Mouse (Mus musculus) MEL (cell line): Measurements from ENCODE around the gene Gm47995. TPM values are rescaled to one million over a fixed set of nuclear protein-coding genes. Genes with fewer than 3 reads are reported as not detected.

Experiments
- DNase-seq: peaks from one replicate; pipeline ENCODE4 v3.0.0; 2011; ENCODE audit warnings: low read depth, low spot score
- H3K27ac ChIP-seq: 2 replicates; pipeline ENCODE4 v1.5.1; 2012; ENCODE audit warnings: low read depth, mild to moderate bottlenecking, control low read depth, low read length, moderate library complexity; ENCODE audit not compliant: control insufficient read depth
- H3K27me3 ChIP-seq, 2 experiments: fragments of 150-350 bp in 1 of 2; sonication (generic) in 1 of 2; 2 replicates each; pipeline ENCODE4 v1.6.1; 2012; ENCODE audit warnings: low read length in 2 of 2, mild to moderate bottlenecking in 2 of 2, improper control_type of control experiment in 1 of 2, moderate library complexity in 1 of 2; ENCODE audit not compliant: insufficient read depth in 2 of 2, control insufficient read depth in 1 of 2
- H3K36me3 ChIP-seq, 2 experiments: 2 replicates each; pipeline ENCODE4 v1.6.1; 2012 to 2014; ENCODE audit warnings: low read length in 2 of 2, improper control_type of control experiment in 1 of 2, inconsistent platforms in 1 of 2, mild to moderate bottlenecking in 1 of 2; ENCODE audit not compliant: insufficient read depth in 2 of 2, control insufficient read depth in 1 of 2
- H3K4me1 ChIP-seq, 2 experiments: fragments of 150-350 bp in 1 of 2; sonication (generic) in 1 of 2; 2 replicates each; pipeline ENCODE4 v1.6.1; 2012; ENCODE audit warnings: low read length in 2 of 2, improper control_type of control experiment in 1 of 2, mild to moderate bottlenecking in 1 of 2; ENCODE audit not compliant: insufficient read depth in 2 of 2, control insufficient read depth in 1 of 2
- H3K4me3 ChIP-seq, 2 experiments: fragments of 150-350 bp in 1 of 2; sonication (generic) in 1 of 2; 2 replicates each; pipeline ENCODE4 v1.5.1; 2012; ENCODE audit warnings: low read depth in 2 of 2, low read length in 2 of 2, mild to moderate bottlenecking in 2 of 2, moderate library complexity in 2 of 2, control low read depth in 1 of 2, improper control_type of control experiment in 1 of 2; ENCODE audit not compliant: control insufficient read depth in 1 of 2, insufficient read depth in 1 of 2
- H3K79me2 ChIP-seq: 2 replicates; pipeline ENCODE4 v1.6.1; 2012; ENCODE audit warnings: mild to moderate bottlenecking, low read length, moderate library complexity; ENCODE audit not compliant: control insufficient read depth, poor library complexity, insufficient read depth
- H3K9ac ChIP-seq: 2 replicates; pipeline ENCODE4 v1.6.1; 2012; ENCODE audit warnings: low read depth, mild to moderate bottlenecking, control low read depth, low read length, moderate library complexity; ENCODE audit not compliant: control insufficient read depth, poor library complexity, severe bottlenecking
- H3K9me3 ChIP-seq: fragments of 150-350 bp; sonication (generic); replicated peaks from 2 replicates; pipeline ENCODE4 v1.6.1; 2012; ENCODE audit warnings: mild to moderate bottlenecking, low read length, improper control_type of control experiment, moderate library complexity; ENCODE audit not compliant: insufficient read depth
- BHLHE40 ChIP-seq: IDR thresholded peaks from 2 replicates; pipeline ENCODE4 v1.6.1; 2012; ENCODE audit warnings: low read depth, mild to moderate bottlenecking, inconsistent platforms, low read length, improper control_type of control experiment, borderline replicate concordance
- CHD1 ChIP-seq: IDR thresholded peaks from 2 replicates; pipeline ENCODE4 v1.6.1; 2012; ENCODE audit warnings: low read depth, mild to moderate bottlenecking, inconsistent platforms, low read length, improper control_type of control experiment
- CHD2 ChIP-seq: IDR thresholded peaks from 2 replicates; pipeline ENCODE4 v1.6.1; 2011; ENCODE audit warnings: low read length, improper control_type of control experiment
- CTCF ChIP-seq, 3 experiments: IDR thresholded peaks in 2 of 3; conservative IDR thresholded peaks in 1 of 3; 2 replicates each; pipeline ENCODE4 v1.5.1; 2011 to 2012; ENCODE audit warnings: low read length in 3 of 3, low read depth in 2 of 3, mild to moderate bottlenecking in 2 of 3, improper control_type of control experiment in 1 of 3, inconsistent platforms in 1 of 3, mixed read lengths in 1 of 3, moderate library complexity in 1 of 3; ENCODE audit not compliant: control insufficient read depth in 1 of 3, insufficient read depth in 1 of 3, poor library complexity in 1 of 3, severe bottlenecking in 1 of 3
- E2F4 ChIP-seq: IDR thresholded peaks from 2 replicates; pipeline ENCODE4 v1.6.1; 2011; ENCODE audit warnings: low read depth, low read length, improper control_type of control experiment, borderline replicate concordance
- ELF1 ChIP-seq: IDR thresholded peaks from 2 replicates; pipeline ENCODE4 v1.6.1; 2014; ENCODE audit warnings: low read depth, mild to moderate bottlenecking, inconsistent platforms, low read length, improper control_type of control experiment, moderate library complexity
- EP300 ChIP-seq, 2 experiments: IDR thresholded peaks; 2 replicates each; pipeline ENCODE4 v1.6.1; 2011; ENCODE audit warnings: improper control_type of control experiment in 2 of 2, low read length in 2 of 2, low read depth in 1 of 2, mild to moderate bottlenecking in 1 of 2
- ETS1 ChIP-seq: IDR thresholded peaks from 2 replicates; pipeline ENCODE4 v1.6.1; 2012; ENCODE audit warnings: low read depth, mild to moderate bottlenecking, inconsistent platforms, low read length, improper control_type of control experiment, moderate library complexity
- GABPA ChIP-seq: IDR thresholded peaks from 2 replicates; pipeline ENCODE4 v1.6.1; 2012; ENCODE audit warnings: low read depth, mild to moderate bottlenecking, inconsistent platforms, low read length, improper control_type of control experiment, moderate library complexity
- HCFC1 ChIP-seq: IDR thresholded peaks from 2 replicates; pipeline ENCODE4 v1.6.1; 2012; ENCODE audit warnings: low read depth, mild to moderate bottlenecking, inconsistent platforms, low read length, improper control_type of control experiment, moderate library complexity
- JUND ChIP-seq: IDR thresholded peaks from 2 replicates; pipeline ENCODE4 v1.6.1; 2011; ENCODE audit warnings: low read depth, mild to moderate bottlenecking, improper control_type of control experiment, low read length
- KAT2A ChIP-seq: conservative IDR thresholded peaks from 2 replicates; pipeline ENCODE4 v1.6.1; 2012; ENCODE audit warnings: low read depth, low read length, improper control_type of control experiment, inconsistent platforms
- MAFK ChIP-seq: IDR thresholded peaks from 2 replicates; pipeline ENCODE4 v1.6.1; 2011; ENCODE audit warnings: low read depth, mild to moderate bottlenecking, low read length, improper control_type of control experiment, borderline replicate concordance
- MAX ChIP-seq: IDR thresholded peaks from 2 replicates; pipeline ENCODE4 v1.6.1; 2011; ENCODE audit warnings: low read length, improper control_type of control experiment
- MAZ ChIP-seq: IDR thresholded peaks from 2 replicates; pipeline ENCODE4 v1.6.1; 2012; ENCODE audit warnings: low read depth, mild to moderate bottlenecking, inconsistent platforms, low read length, improper control_type of control experiment
- MEF2A ChIP-seq: IDR thresholded peaks from 2 replicates; pipeline ENCODE4 v1.6.1; 2014; ENCODE audit warnings: low read depth, mild to moderate bottlenecking, inconsistent platforms, low read length, improper control_type of control experiment; ENCODE audit not compliant: poor library complexity, insufficient replicate concordance, severe bottlenecking; ENCODE audit errors: extremely low read depth
- MXI1 ChIP-seq: IDR thresholded peaks from 2 replicates; pipeline ENCODE4 v1.6.1; 2011; ENCODE audit warnings: mild to moderate bottlenecking, low read depth, low read length, improper control_type of control experiment
- MYC ChIP-seq: IDR thresholded peaks from 2 replicates; pipeline ENCODE4 v1.6.1; 2011; ENCODE audit warnings: low read depth, mild to moderate bottlenecking, low read length, improper control_type of control experiment, moderate library complexity
- NELFE ChIP-seq: IDR thresholded peaks from 2 replicates; pipeline ENCODE4 v1.6.1; 2011; ENCODE audit warnings: low read depth, low read length, improper control_type of control experiment
- NRF1 ChIP-seq: IDR thresholded peaks from 2 replicates; pipeline ENCODE4 v1.6.1; 2014; ENCODE audit warnings: low read depth, mild to moderate bottlenecking, inconsistent platforms, low read length, improper control_type of control experiment, moderate library complexity; ENCODE audit not compliant: poor library complexity, insufficient read depth, severe bottlenecking
- POLR2A ChIP-seq, 2 experiments: IDR thresholded peaks; 2 replicates each; pipeline ENCODE4 v1.6.1; 2011 to 2012; ENCODE audit warnings: low read length in 2 of 2, mild to moderate bottlenecking in 2 of 2, control low read depth in 1 of 2, improper control_type of control experiment in 1 of 2, low read depth in 1 of 2, moderate library complexity in 1 of 2; ENCODE audit not compliant: control insufficient read depth in 1 of 2, insufficient read depth in 1 of 2, poor library complexity in 1 of 2
- POLR2AphosphoS2 ChIP-seq: IDR thresholded peaks from 2 replicates; pipeline ENCODE4 v1.6.1; 2011; ENCODE audit warnings: low read length, improper control_type of control experiment
- POLR2AphosphoS5 ChIP-seq: IDR thresholded peaks from 2 replicates; pipeline ENCODE4 v1.6.1; 2012; ENCODE audit warnings: low read depth, borderline replicate concordance, mild to moderate bottlenecking, inconsistent platforms, low read length, moderate library complexity, mixed read lengths
- RAD21 ChIP-seq: IDR thresholded peaks from 2 replicates; pipeline ENCODE4 v1.6.1; 2011; ENCODE audit warnings: mild to moderate bottlenecking, low read depth, low read length, improper control_type of control experiment
- RCOR1 ChIP-seq: IDR thresholded peaks from 2 replicates; pipeline ENCODE4 v1.6.1; 2012; ENCODE audit warnings: low read depth, mild to moderate bottlenecking, inconsistent platforms, low read length, improper control_type of control experiment
- SIN3A ChIP-seq: IDR thresholded peaks from 2 replicates; pipeline ENCODE4 v1.6.1; 2012; ENCODE audit warnings: low read length, improper control_type of control experiment, inconsistent platforms
- SMC3 ChIP-seq: IDR thresholded peaks from 2 replicates; pipeline ENCODE4 v1.6.1; 2011; ENCODE audit warnings: low read depth, low read length, improper control_type of control experiment
- TAL1 ChIP-seq: IDR thresholded peaks from 2 replicates; pipeline ENCODE4 v1.6.1; 2012; ENCODE audit warnings: mild to moderate bottlenecking, inconsistent platforms, low read length, moderate library complexity, mixed read lengths
- TBP ChIP-seq: IDR thresholded peaks from 2 replicates; pipeline ENCODE4 v1.8.0; 2011; ENCODE audit warnings: low read depth, low read length, improper control_type of control experiment
- TCF12 ChIP-seq: IDR thresholded peaks from 2 replicates; pipeline ENCODE4 v1.6.1; 2014; ENCODE audit warnings: low read depth, mild to moderate bottlenecking, inconsistent platforms, low read length, improper control_type of control experiment, moderate library complexity
- UBTF ChIP-seq: IDR thresholded peaks from 2 replicates; pipeline ENCODE4 v1.6.1; 2012; ENCODE audit warnings: low read depth, mild to moderate bottlenecking, inconsistent platforms, low read length, improper control_type of control experiment, moderate library complexity, borderline replicate concordance; ENCODE audit not compliant: insufficient read depth
- USF1 ChIP-seq: IDR thresholded peaks from 2 replicates; pipeline ENCODE4 v1.6.1; 2014; ENCODE audit warnings: low read depth, mild to moderate bottlenecking, inconsistent platforms, low read length, improper control_type of control experiment, moderate library complexity
- USF2 ChIP-seq, 2 experiments: IDR thresholded peaks; 2 replicates each; pipeline ENCODE4 v1.6.1; 2011 to 2012; ENCODE audit warnings: improper control_type of control experiment in 2 of 2, low read length in 2 of 2, borderline replicate concordance in 1 of 2, inconsistent platforms in 1 of 2, low read depth in 1 of 2, mild to moderate bottlenecking in 1 of 2; ENCODE audit not compliant: insufficient read depth in 1 of 2
- ZC3H11A ChIP-seq: IDR thresholded peaks from 2 replicates; pipeline ENCODE4 v1.6.1; 2012; ENCODE audit warnings: low read depth, mild to moderate bottlenecking, inconsistent platforms, low read length, improper control_type of control experiment
- ZKSCAN1 ChIP-seq: IDR thresholded peaks from 2 replicates; pipeline ENCODE4 v1.6.1; 2012; ENCODE audit warnings: low read depth, mild to moderate bottlenecking, inconsistent platforms, low read length, improper control_type of control experiment, moderate library complexity
- ZMIZ1 ChIP-seq: IDR thresholded peaks from 2 replicates; pipeline ENCODE4 v1.6.1; 2012; ENCODE audit warnings: low read depth, mild to moderate bottlenecking, inconsistent platforms, low read length, improper control_type of control experiment, moderate library complexity
- ZNF384 ChIP-seq: IDR thresholded peaks from 2 replicates; pipeline ENCODE4 v1.6.1; 2012; ENCODE audit warnings: low read depth, mild to moderate bottlenecking, inconsistent platforms, low read length, improper control_type of control experiment
- polyA plus RNA-seq, 2 experiments: library from polyadenylated mRNA; stranded (reverse) in 1 of 2; unstranded in 1 of 2; fragments of >175 nt in 1 of 2; fragments of >200 nt in 1 of 2; gene quantifications; 2 replicates each; pipeline versions ENCODE4 v1.2.1 to v1.2.4; 2012; ENCODE audit warnings: low replicate concordance in 2 of 2, low read depth in 1 of 2; ENCODE audit not compliant: insufficient read length in 2 of 2, insufficient read depth in 1 of 2, missing spikeins in 1 of 2
- total RNA-seq: library from RNA; depleted of rRNA; stranded (reverse); fragments of 300-350 nt; gene quantifications from 2 replicates; pipeline ENCODE4 v1.2.3, GENCODE M21; 2012

Gene Gm47995
- total and polyA plus RNA-seq, 3 experiments: 0.18 TPM; not detected in 2

- Histone ChIP-seq H3K9me3 (no peaks in the 10 kb centered on the region), H3K4me1 (peaks cover 27 to 45% of the 10 kb centered on the region in 2 experiments), H3K27me3 (no peaks in the 10 kb centered on the region), H3K9ac (peak overlapping the region; percentile 33), H3K36me3 (peaks cover 0 to 30% of the 10 kb centered on the region in 2 experiments; a peak in 2 of 4 replicates), H3K79me2 (no peaks in the 10 kb centered on the region), H3K4me3 (peak overlapping the region; percentile 41 to 52), H3K27ac (peak overlapping the region; percentile 92)
- peak; percentile 9 for DNase-seq
- TF ChIP-seq RCOR1: no peak
- no peak for TF ChIP-seq JUND
- TF ChIP-seq MAFK: no peak
- no peak for TF ChIP-seq ZKSCAN1
- 0 out of 2 replicates have a peak, but pooled peaks have one; percentile 4 for TF ChIP-seq TCF12
- no peak for TF ChIP-seq TAL1
- no peak for TF ChIP-seq MYC
- TF ChIP-seq NELFE: no peak
- TF ChIP-seq USF2 (IDR thresholded peaks at IDR 0.05; ENCODE audit: borderline replicate concordance in 1 of 2, insufficient read depth in 1 of 2, low read depth in 1 of 2, low read length in 2 of 2): no peak
- TF ChIP-seq TBP: no peak
- no peak for TF ChIP-seq UBTF
- TF ChIP-seq USF1: no peak
- no peak for TF ChIP-seq SIN3A
- TF ChIP-seq CHD1: no peak
- TF ChIP-seq SMC3: no peak
- TF ChIP-seq KAT2A: no peak; the same call in 1 of the 2 replicates
- TF ChIP-seq ZNF384: no peak
- TF ChIP-seq NRF1: no peak; the same call in 1 of the 2 replicates
- TF ChIP-seq MAX: 0 out of 2 replicates have a peak, but pooled peaks have one; percentile 30
- no peak for TF ChIP-seq CTCF (IDR thresholded peaks at IDR 0.05 in 2 of 3, conservative IDR thresholded peaks at IDR 0.05 in 1 of 3; ENCODE audit: control insufficient read depth in 1 of 3, insufficient read depth in 1 of 3, low read depth in 2 of 3, low read length in 3 of 3, poor library complexity in 1 of 3, severe bottlenecking in 1 of 3)
- TF ChIP-seq POLR2AphosphoS2: peak; percentile 34; the same call in 1 of the 2 replicates
- 0 out of 4 replicates have a peak, but pooled peaks of 1 of the 2 experiments have one; percentile 42 for TF ChIP-seq POLR2A (IDR thresholded peaks at IDR 0.05; ENCODE audit: control insufficient read depth in 1 of 2, insufficient read depth in 1 of 2, low read depth in 1 of 2, low read length in 2 of 2, poor library complexity in 1 of 2)
- TF ChIP-seq MXI1: peak; percentile 19; the same call in 1 of the 2 replicates
- no peak for TF ChIP-seq POLR2AphosphoS5
- TF ChIP-seq GABPA: no peak
- no peak for TF ChIP-seq ETS1
- no peak for TF ChIP-seq ZMIZ1
- no peak for TF ChIP-seq CHD2
- no peak for TF ChIP-seq ZC3H11A
- 0 out of 2 replicates have a peak, but pooled peaks have one; percentile 22 for TF ChIP-seq ELF1
- TF ChIP-seq HCFC1: 0 out of 2 replicates have a peak, but pooled peaks have one; percentile 10
- no peak for TF ChIP-seq RAD21
- TF ChIP-seq MEF2A: no peak
- no peak for TF ChIP-seq EP300 (IDR thresholded peaks at IDR 0.05; ENCODE audit: low read depth in 1 of 2, low read length in 2 of 2)
- no peak for TF ChIP-seq E2F4
- TF ChIP-seq MAZ: no peak
- TF ChIP-seq BHLHE40: no peak; the same call in 1 of the 2 replicates
Observed at GRCm38 (mm10) chr1:151177937-151178271, 20.3 kb upstream of the Gm47995 start.
